Mouse (Mus musculus) ES-E14 (cell line): ENCODE data around the gene Fam20a.

ENCODE experiments used
- HCFC1 ChIP-seq: IDR thresholded peaks from 2 replicates; pipeline ENCODE4 v1.6.1; 2012; ENCODE audit warnings: low read length, inconsistent platforms, borderline replicate concordance; ENCODE audit not compliant: insufficient read depth
- MAFK ChIP-seq: IDR thresholded peaks from 2 replicates; pipeline ENCODE4 v1.6.1; 2014; ENCODE audit warnings: mild to moderate bottlenecking, low read depth, low read length, inconsistent platforms; ENCODE audit not compliant: insufficient read depth

- TF ChIP-seq HCFC1 (no peak), MAFK (no peak)
These were observed 48.1 kb upstream of the Fam20a start for GRCm38 (mm10) chr11:109770185-109770584.
